Mouse (Mus musculus) embryonic facial prominence, embryonic 15.5 days (tissue): ENCODE measurements around the gene Gpr153. TPM values are rescaled to one million over a fixed set of nuclear protein-coding genes. Genes with fewer than 3 reads are reported as not detected.

Experiments used
- ATAC-seq: fragments of 200-750 bp; cut with Nextera tagmentation; 2 replicates; pipeline ENCODE4 v1.8.0; 2017; ENCODE audit warnings: low read depth, moderate TSS enrichment; ENCODE audit not compliant: insufficient number of reproducible peaks, low FRiP score, low TSS enrichment
- H3K27ac ChIP-seq: fragments of 300-500 bp; sonication (generic); replicated peaks from 2 replicates; pipeline ENCODE4 v1.5.1; 2015; ENCODE audit warnings: mild to moderate bottlenecking, inconsistent platforms
- H3K27me3 ChIP-seq: fragments of 300-500 bp; sonication (generic); 2 replicates; pipeline ENCODE4 v1.6.1; 2015; ENCODE audit warnings: inconsistent platforms
- H3K36me3 ChIP-seq: fragments of 300-500 bp; sonication (generic); 2 replicates; pipeline ENCODE4 v1.6.1; 2015; ENCODE audit warnings: mild to moderate bottlenecking, inconsistent platforms
- H3K4me1 ChIP-seq: fragments of 300-500 bp; sonication (generic); 2 replicates; pipeline ENCODE4 v1.6.1; 2015; ENCODE audit warnings: inconsistent platforms
- H3K4me2 ChIP-seq: fragments of 300-500 bp; sonication (generic); replicated peaks from 2 replicates; pipeline ENCODE4 v1.6.1; 2015; ENCODE audit warnings: mild to moderate bottlenecking, inconsistent platforms
- H3K4me3 ChIP-seq: fragments of 300-500 bp; sonication (generic); replicated peaks from 2 replicates; pipeline ENCODE4 v1.5.1; 2015; ENCODE audit warnings: mild to moderate bottlenecking, inconsistent platforms
- H3K9ac ChIP-seq: fragments of 300-500 bp; sonication (generic); 2 replicates; pipeline ENCODE4 v1.6.1; 2015; ENCODE audit warnings: inconsistent platforms
- H3K9me3 ChIP-seq: fragments of 300-500 bp; sonication (generic); replicated peaks from 2 replicates; pipeline ENCODE4 v1.6.1; 2016; ENCODE audit warnings: inconsistent platforms
- WGBS: fragments of 180-500 bp; shearing (Covaris S2); methylation state at CpG from one replicate; pipeline ENCODE4 v1.1.7; 2015; 5-methylcytosine and 5-hydroxymethylcytosine counted together
- polyA plus RNA-seq: library from polyadenylated mRNA; unstranded; fragments of >200 nt; fragmentation: Nextera tagmentation; extraction: Ambion mirVana; gene quantifications from 2 replicates; pipeline ENCODE4 v1.2.1, GENCODE M21; 2015

The Gpr153 gene
- polyA plus RNA-seq, 1 experiment from 2014 or later: 29.0 TPM

GRCm38 (mm10) chr4:152300375-152300774, 26.3 kb downstream of the Gpr153 start:
- peaks cover 53% of the 10 kb centered on the region for H3K36me3 ChIP-seq
- H3K27me3 ChIP-seq: peaks cover 6% of the 10 kb centered on the region; the same call in 1 of the 2 replicates
- no peak overlapping the region for H3K27ac ChIP-seq
- H3K9me3 ChIP-seq: no peaks in the 10 kb centered on the region
- no peak overlapping the region for H3K9ac ChIP-seq
- 92% methylated on average over 8 of the region's 8 CpGs for WGBS
- H3K4me3 ChIP-seq: no peak overlapping the region
- no peak overlapping the region for H3K4me2 ChIP-seq
- ATAC-seq: no peak
- H3K4me1 ChIP-seq: peaks cover 26% of the 10 kb centered on the region

- peaks cover 15% of the 10 kb centered on the region for H3K4me1 ChIP-seq
- no peaks in the 10 kb centered on the region for H3K27me3 ChIP-seq
- no peak overlapping the region for H3K4me2 ChIP-seq
- H3K36me3 ChIP-seq: peaks cover 60% of the 10 kb centered on the region
- 75% methylated on average over 11 of the region's 11 CpGs for WGBS
- H3K9ac ChIP-seq: no peak overlapping the region
- no peaks in the 10 kb centered on the region for H3K9me3 ChIP-seq
- ATAC-seq: no peak
- no peak overlapping the region for H3K4me3 ChIP-seq
- no peak overlapping the region for H3K27ac ChIP-seq
Observed at GRCm38 (mm10) chr4:152302012-152302411, 28.0 kb downstream of the Gpr153 start.

- ATAC-seq: no peak
- Histone ChIP-seq H3K9ac (no peak overlapping the region), H3K4me3 (no peak overlapping the region), H3K27me3 (no peaks in the 10 kb centered on the region), H3K4me2 (no peak overlapping the region), H3K9me3 (no peaks in the 10 kb centered on the region), H3K36me3 (peaks cover 60% of the 10 kb centered on the region), H3K27ac (no peak overlapping the region), H3K4me1 (peaks cover 9% of the 10 kb centered on the region)
- 88% methylated on average over 10 of the region's 10 CpGs for WGBS
Observed at GRCm38 (mm10) chr4:152303172-152303571, 29.1 kb downstream of the Gpr153 start.

DNA sequence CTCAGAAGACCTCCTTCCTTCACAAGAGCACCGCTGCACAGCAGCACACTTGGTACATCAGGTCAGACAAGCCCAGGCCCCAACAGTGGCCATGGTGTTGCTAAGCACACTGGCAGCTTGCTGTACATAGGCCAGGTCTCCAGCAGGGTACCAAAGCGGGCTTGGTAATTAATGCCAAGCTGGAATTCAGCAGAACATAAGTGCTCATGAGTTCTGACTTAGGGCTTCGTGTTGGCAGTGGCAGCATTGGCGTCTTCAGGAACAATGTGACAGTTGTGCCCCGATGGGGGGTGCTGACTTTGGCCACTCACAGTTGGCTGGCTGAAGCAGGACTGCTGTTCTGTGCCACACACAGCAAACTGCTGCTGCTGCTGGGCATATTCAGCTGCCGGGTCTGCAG, 30.7 kb downstream of the Gpr153 start:
- ATAC-seq: no peak
- WGBS: 89% methylated on average over 6 of the region's 6 CpGs
- H3K9ac ChIP-seq: no peak overlapping the region
- H3K4me3 ChIP-seq: no peak overlapping the region
- peaks cover 59% of the 10 kb centered on the region for H3K36me3 ChIP-seq
- no peak overlapping the region for H3K4me2 ChIP-seq
- no peak overlapping the region for H3K27ac ChIP-seq
- H3K27me3 ChIP-seq: no peaks in the 10 kb centered on the region
- H3K9me3 ChIP-seq: no peaks in the 10 kb centered on the region
- H3K4me1 ChIP-seq: no peaks in the 10 kb centered on the region

DNA sequence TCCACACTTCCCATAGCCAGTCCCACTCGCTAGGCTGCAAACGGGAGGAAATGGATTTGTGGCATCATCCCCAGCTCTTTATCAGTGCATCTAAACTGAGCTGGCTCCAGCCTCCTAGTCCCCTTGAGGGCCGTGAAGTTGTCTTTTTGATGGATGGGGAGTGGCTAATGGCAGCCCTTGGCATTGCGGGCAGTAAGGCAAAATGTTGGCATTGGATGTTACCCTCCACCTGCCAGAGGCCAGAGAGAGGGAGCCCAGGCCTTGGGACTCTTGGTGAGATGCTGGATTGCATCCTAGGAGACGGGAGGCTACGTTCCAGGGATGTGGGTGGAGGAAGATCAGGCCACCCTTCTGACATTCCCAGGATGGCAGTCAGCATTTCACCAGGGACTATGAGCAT, 32.0 kb downstream of the Gpr153 start:
- H3K36me3 ChIP-seq: peaks cover 47% of the 10 kb centered on the region
- no peak overlapping the region for H3K4me2 ChIP-seq
- H3K27me3 ChIP-seq: peaks cover 13% of the 10 kb centered on the region
- 86% methylated on average over 6 of the region's 6 CpGs for WGBS
- H3K4me3 ChIP-seq: no peak overlapping the region
- H3K9me3 ChIP-seq: no peaks in the 10 kb centered on the region
- H3K27ac ChIP-seq: no peak overlapping the region
- no peak overlapping the region for H3K9ac ChIP-seq
- ATAC-seq: no peak
- H3K4me1 ChIP-seq: no peaks in the 10 kb centered on the region

DNA sequence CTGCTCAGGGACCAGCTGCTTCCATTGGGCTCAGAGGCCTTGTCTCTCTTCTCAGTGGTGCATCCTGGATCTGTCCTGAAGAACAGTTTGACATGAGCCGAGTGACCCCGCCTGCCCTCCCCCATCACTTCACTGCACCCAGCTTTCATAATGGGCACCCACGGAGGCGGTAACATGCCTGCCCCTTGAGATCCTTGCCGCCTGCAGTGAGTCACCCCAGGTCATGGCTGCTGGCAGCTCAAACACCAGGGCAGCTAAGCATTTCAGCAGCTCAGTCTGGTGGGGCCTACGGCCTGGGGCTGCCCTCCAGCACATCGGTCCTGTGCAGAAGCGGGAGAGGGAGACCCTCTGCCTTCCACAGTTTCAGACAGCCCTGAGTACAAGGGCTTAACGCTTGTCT, 33.5 kb downstream of the Gpr153 start:
- H3K4me1 ChIP-seq: peaks cover 8% of the 10 kb centered on the region
- no peak overlapping the region for H3K9ac ChIP-seq
- H3K4me3 ChIP-seq: no peak overlapping the region
- no peaks in the 10 kb centered on the region for H3K9me3 ChIP-seq
- 74% methylated on average over 9 of the region's 9 CpGs for WGBS
- no peak overlapping the region for H3K27ac ChIP-seq
- no peak for ATAC-seq
- H3K36me3 ChIP-seq: peaks cover 33% of the 10 kb centered on the region
- peaks cover 28% of the 10 kb centered on the region for H3K27me3 ChIP-seq
- H3K4me2 ChIP-seq: no peak overlapping the region

GRCm38 (mm10) chr4:152312186-152312585, 38.2 kb downstream of the Gpr153 start:
- Histone ChIP-seq H3K4me3 (no peak overlapping the region; the same call in none of the 2 replicates), H3K27me3 (peaks cover 75% of the 10 kb centered on the region), H3K36me3 (peaks cover 3% of the 10 kb centered on the region; the same call in 1 of the 2 replicates), H3K9me3 (no peaks in the 10 kb centered on the region), H3K9ac (no peak overlapping the region), H3K4me1 (peaks cover 33% of the 10 kb centered on the region), H3K4me2 (peak overlapping the region; percentile 62; the same call in 1 of the 2 replicates), H3K27ac (no peak overlapping the region)
- no peak for ATAC-seq
- WGBS: 3% methylated on average over 14 of the region's 14 CpGs

DNA sequence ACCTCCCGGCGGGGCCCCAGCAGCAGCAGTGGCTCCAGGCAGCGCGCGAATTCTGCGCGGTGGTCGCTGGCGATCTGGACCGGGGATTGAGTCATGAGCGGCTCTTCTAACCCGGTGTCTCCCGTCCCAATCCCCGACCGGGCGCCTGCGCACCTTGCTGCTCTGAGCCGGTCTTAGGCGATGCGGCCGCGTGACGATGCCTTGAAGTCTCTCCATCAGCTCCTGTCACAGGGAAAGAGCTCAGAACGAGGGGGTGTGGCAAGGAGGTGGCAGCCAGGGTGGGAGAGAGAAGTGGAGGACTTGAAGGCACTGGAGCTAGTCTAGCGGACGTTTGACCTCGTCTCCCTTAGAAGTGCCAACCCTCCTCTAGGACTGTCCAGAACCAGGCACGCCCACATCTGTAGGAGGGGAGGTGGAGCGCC, 39.2 kb downstream of the Gpr153 start:
- no peak for ATAC-seq
- Histone ChIP-seq H3K36me3 (peaks cover 3% of the 10 kb centered on the region; the same call in 1 of the 2 replicates), H3K4me3 (peak overlapping the region; percentile 37), H3K4me1 (peaks cover 34% of the 10 kb centered on the region), H3K9me3 (no peaks in the 10 kb centered on the region), H3K27ac (no peak overlapping the region), H3K4me2 (peak overlapping the region; percentile 62), H3K27me3 (peaks cover 85% of the 10 kb centered on the region), H3K9ac (no peak overlapping the region; the same call in 1 of the 2 replicates)
- under 1% methylated on average over 29 of the region's 29 CpGs for WGBS

DNA sequence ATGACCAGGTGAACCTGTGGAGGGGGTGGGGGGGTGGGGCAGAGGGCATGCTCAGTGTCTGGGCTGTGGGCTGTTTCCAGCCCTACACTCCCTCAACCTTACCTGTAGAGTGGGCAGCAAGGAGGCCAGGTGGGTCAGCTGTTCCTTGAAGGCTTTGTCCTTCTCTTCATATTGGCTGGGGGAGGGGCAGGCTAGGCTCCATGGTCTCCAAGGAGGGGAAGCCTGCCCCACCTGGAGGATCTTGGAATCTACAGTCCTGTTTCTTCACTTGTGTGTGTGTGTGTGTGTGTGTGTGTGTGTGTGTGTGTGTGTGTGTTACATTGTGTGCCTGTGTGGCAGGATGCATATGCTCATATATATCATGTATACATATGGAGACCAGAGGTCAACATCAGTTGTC, 39.9 kb downstream of the Gpr153 start:
- Histone ChIP-seq H3K4me3 (no peak overlapping the region; the same call in 1 of the 2 replicates), H3K27ac (no peak overlapping the region), H3K4me2 (peak overlapping the region; percentile 62; the same call in 1 of the 2 replicates), H3K9ac (no peak overlapping the region), H3K9me3 (no peaks in the 10 kb centered on the region), H3K4me1 (peaks cover 41% of the 10 kb centered on the region), H3K27me3 (peaks cover 92% of the 10 kb centered on the region), H3K36me3 (peaks cover 2% of the 10 kb centered on the region; the same call in 1 of the 2 replicates)
- ATAC-seq: no peak

DNA sequence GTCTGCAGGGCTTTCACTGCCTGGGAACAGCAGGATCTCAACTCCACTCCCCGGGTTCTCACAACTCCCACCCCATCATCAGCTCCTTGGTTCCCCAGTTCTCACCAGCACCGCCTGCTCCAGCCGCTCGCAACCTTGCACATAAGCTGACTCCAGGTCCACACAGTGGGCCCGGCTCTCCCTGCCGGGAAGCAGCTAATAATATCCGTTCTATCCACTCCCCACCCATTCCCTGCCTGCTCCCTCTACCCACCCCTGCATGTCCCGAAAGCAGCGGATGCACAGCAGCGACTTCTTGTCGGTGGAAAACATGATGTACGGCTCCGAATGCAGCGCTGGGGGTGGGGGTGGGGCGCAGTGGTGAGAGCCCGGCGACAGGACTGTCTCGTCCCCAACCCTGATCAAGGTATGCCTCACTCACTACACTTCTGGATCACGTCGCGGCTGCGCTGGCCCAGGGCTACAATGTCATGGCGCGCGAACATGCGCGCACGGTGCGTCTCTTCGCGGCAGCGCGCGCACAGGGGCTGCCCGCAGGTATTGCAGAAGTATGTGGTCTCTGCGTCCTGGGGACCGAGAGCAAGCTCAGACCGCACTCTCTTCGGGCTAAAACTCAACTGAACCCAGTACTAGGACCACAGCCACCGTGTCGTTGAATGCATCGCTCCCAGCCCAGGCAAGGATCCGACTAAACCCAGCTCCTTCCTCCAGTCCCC, 41.6 kb downstream of the Gpr153 start:
- no peaks in the 10 kb centered on the region for H3K9me3 ChIP-seq
- H3K36me3 ChIP-seq: no peaks in the 10 kb centered on the region
- H3K4me1 ChIP-seq: peaks cover 41% of the 10 kb centered on the region
- H3K27me3 ChIP-seq: peaks cover 84% of the 10 kb centered on the region
- H3K9ac ChIP-seq: no peak overlapping the region
- peak overlapping the region; percentile 28 for H3K4me3 ChIP-seq
- 2% methylated on average over 43 of the region's 43 CpGs for WGBS
- H3K27ac ChIP-seq: no peak overlapping the region
- no peak for ATAC-seq
- peak overlapping the region; percentile 45 for H3K4me2 ChIP-seq

DNA sequence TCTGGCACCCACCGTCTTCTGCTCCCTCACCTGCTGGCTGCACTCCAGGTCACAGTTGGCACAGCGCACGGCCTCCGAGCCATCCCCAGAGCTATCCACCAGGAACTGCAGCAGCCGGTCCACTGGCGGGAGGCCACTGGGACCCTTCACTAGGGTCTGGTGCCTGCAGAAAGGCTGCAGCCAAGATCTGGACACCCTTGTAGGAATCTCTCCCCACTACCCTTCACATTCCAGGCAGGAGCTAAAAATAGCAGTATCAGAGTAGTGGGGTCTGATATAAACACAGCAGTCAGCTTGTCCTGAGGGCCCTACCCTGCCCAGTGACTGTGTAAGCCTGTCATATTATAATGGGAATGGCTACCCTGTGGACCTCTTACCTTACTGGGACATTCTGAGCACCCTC, 43.6 kb downstream of the Gpr153 start:
- H3K27ac ChIP-seq: no peak overlapping the region
- H3K27me3 ChIP-seq: peaks cover 64% of the 10 kb centered on the region
- no peak overlapping the region for H3K4me2 ChIP-seq
- 78% methylated on average over 6 of the region's 6 CpGs for WGBS
- ATAC-seq: no peak
- no peak overlapping the region for H3K4me3 ChIP-seq
- H3K36me3 ChIP-seq: no peaks in the 10 kb centered on the region
- H3K9me3 ChIP-seq: no peaks in the 10 kb centered on the region
- H3K9ac ChIP-seq: no peak overlapping the region
- peaks cover 33% of the 10 kb centered on the region for H3K4me1 ChIP-seq
